Mouse (Mus musculus) kidney, adult 11 months (tissue): ENCODE measurements around the gene Ptrh2.
"Not testable (repeated sequence)": the region's sequence is repeated elsewhere in the genome, so short reads cannot be mapped to it uniquely, and the experiment has no call there.

ENCODE experiments used
- DNase-seq: peaks from one replicate; pipeline ENCODE4 v3.0.0; 2022

The Ptrh2 gene

DNA sequence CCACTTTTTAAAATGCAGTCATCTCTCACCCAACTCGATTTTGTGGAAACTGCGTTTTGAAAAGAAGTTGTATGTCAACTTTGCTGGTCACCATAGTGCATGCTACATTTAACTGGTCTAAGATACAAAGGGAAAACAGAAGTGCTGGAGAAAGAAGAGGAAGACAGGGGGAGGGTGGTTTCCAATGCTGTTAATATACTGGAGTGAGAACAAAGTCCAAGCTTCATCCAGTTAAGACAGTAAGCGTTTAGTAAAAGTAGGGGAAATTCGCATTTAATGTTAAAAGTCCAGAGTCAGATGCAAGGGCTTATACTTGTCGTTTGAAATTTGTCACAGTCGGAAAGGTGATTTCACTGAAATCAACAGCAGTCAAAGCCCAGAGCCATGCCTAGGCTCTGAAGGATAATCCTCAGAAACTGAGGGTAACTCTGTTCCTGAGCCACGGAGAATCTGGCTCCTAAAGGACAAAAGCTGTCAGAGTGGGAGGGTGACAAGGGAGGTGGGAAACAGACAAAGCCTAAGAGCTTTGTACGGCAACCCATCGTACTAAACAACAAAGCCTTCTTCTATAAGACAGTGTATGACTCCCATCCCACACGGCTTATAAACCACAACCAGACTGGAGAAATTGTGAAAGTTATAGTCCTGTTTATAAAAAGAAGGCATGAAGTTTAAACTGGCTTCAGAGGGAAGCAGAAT, 50.6 kb downstream of the Ptrh2 start:
- DNase-seq = no peak

DNA sequence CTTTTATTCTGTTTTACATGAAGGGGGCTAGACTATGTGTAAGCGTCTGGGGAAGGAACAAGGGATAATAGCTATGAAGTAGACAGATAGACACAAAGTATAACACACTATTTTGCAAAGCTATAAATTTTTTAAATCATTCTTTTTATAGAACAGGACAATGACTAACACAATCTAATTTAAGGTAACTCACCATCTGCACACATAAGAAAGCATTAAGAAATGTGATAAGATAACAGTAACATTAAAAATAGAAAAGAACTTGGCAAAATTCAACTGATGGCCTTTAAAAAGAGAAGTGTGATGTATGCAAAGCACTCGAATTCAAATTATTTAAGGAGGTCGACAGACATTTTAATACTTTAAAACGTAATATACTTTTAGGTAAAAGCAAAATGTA, 51.2 kb downstream of the Ptrh2 start:
- no peak for DNase-seq

GRCm38 (mm10) chr11:86737301-86738000, 53.7 kb downstream of the Ptrh2 start:
- DNase-seq = no peak

GRCm38 (mm10) chr11:86738308-86738707, 54.5 kb downstream of the Ptrh2 start:
- DNase-seq = not testable (repeated sequence)

- no peak for DNase-seq
These were observed 55.2 kb downstream of the Ptrh2 start for GRCm38 (mm10) chr11:86738956-86739355.

DNA sequence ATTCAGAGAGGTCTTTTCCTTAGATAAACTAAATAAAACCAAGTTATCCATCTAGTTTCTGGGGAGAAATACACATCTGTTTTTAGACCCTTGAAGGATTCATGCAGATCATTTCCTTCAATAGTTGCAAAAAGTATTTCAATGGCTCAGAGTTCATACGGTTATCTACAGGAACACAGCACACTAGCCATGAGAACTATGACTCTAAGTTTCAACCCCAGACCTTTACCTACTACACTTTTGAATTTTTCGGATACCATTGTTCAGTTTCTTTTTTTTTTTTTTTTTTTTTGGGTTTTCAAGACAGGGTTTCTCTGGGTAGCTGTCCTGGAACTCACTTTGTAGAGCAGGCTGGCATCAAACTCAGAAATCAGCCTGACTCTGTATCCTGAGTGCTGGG, 55.7 kb downstream of the Ptrh2 start:
- no peak for DNase-seq

DNA sequence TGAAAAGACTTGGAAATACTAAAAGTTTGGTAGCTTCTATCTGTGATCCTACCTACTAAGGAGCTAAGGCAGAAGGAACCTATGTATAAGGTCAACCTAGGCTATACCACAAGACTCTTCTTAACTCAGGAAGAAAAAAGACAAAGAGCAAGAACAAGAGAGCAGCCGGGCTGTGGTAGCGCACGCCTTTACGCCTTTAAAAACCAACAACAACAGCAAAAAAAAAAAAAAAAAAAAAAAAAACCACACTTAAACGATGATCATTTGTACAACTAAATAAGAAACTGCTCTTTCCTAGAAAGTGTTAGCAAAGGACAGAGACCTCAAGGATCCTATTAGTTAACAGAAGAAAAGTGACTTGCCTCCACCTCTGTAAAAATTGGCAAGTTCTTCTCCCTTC, 57.7 kb downstream of the Ptrh2 start:
- no peak for DNase-seq
